Mouse (Mus musculus) spleen, adult 2 months (tissue): ENCODE results near the gene Ctnnb1.

ENCODE experiments used
- CTCF ChIP-seq: fragments of 200-500 bp; IDR thresholded peaks from 2 replicates; pipeline ENCODE4 v1.5.1; 2011; ENCODE audit warnings: mild to moderate bottlenecking, inconsistent platforms; ENCODE audit not compliant: insufficient read depth, insufficient read length, insufficient replicate concordance; ENCODE audit errors: extremely low read depth
- POLR2A ChIP-seq: fragments of 200-500 bp; IDR thresholded peaks from 2 replicates; pipeline ENCODE4 v1.6.1; 2011; ENCODE audit warnings: low read depth, low read length, inconsistent platforms

DNA sequence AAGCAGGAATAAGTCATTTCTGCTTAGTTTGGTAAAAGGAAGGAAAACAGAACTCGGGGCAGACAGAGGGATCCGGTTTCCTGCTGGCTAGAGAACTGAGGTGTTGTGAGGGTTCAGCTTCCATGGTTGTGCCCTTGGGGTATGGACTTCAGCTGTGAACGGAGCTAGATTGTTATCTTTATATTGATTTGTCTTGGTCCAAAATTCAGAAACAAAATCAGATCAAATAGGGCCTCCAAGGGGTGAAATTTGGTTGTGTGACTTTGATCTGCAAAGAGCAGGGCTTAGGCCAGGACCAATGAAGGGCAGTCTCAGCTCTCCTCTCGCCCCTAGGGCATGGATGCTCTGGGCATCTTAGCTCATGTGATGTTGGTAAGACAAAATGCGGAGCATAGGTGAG, 55.5 kb downstream of the Ctnnb1 start:
- TF ChIP-seq CTCF: no peak
- no peak for TF ChIP-seq POLR2A
